In genomic region chr12:8773336-8773735, GRCm38 (mm10) we compare ENCODE assay signal across 8 mouse cellular contexts. TPM values are rescaled to one million over a fixed set of nuclear protein-coding genes. Genes with fewer than 3 reads are reported as not detected.
DNase-seq lines count a peak whose midpoint lies in the region; ATAC-seq and TF ChIP-seq lines count a peak whose summit lies in the region.

No protein-coding gene starts in this region.

- no peak for ATAC-seq in kidney, postnatal 0 days (replicated peaks; ENCODE audit: low FRiP score, low read depth)
- no peak for ATAC-seq in embryonic facial prominence, embryonic 13.5 days (ENCODE audit: insufficient number of reproducible peaks, insufficient read depth, low FRiP score, low TSS enrichment, low read depth)
- no peak for ATAC-seq in limb, embryonic 11.5 days (ENCODE audit: insufficient number of reproducible peaks, low FRiP score, low TSS enrichment, low read depth)
- no peak for ATAC-seq in neural tube, embryonic 15.5 days (ENCODE audit: low FRiP score)

- H3K9me3 ChIP-seq in kidney, postnatal 0 days (replicated peaks; ENCODE audit: low read length) = no peaks in the 10 kb centered on the region
- H3K9me3 ChIP-seq in embryonic facial prominence, embryonic 13.5 days = no peaks in the 10 kb centered on the region
- no peaks in the 10 kb centered on the region for H3K9me3 ChIP-seq in limb, embryonic 11.5 days (ENCODE audit: control insufficient read depth, low read length)
- H3K9me3 ChIP-seq in neural tube, embryonic 15.5 days (replicated peaks) = no peaks in the 10 kb centered on the region

- H3K9ac ChIP-seq in kidney, postnatal 0 days (ENCODE audit: low read depth, low read length) = no peak overlapping the region
- H3K9ac ChIP-seq in embryonic facial prominence, embryonic 13.5 days = peak overlapping the region; percentile 96
- peak overlapping the region; percentile 99 for H3K9ac ChIP-seq in limb, embryonic 11.5 days (ENCODE audit: low read length)
- H3K9ac ChIP-seq in neural tube, embryonic 15.5 days (replicated peaks) = peak overlapping the region; percentile 68; the same call in 1 of the 2 replicates

- peak overlapping the region; percentile 100 for H3K4me2 ChIP-seq in kidney, postnatal 0 days (ENCODE audit: low read length)
- H3K4me2 ChIP-seq in embryonic facial prominence, embryonic 13.5 days = peak overlapping the region; percentile 81
- H3K4me2 ChIP-seq in limb, embryonic 11.5 days (ENCODE audit: low read depth, severe bottlenecking) = peak overlapping the region; percentile 91
- peak overlapping the region; percentile 100 for H3K4me2 ChIP-seq in neural tube, embryonic 15.5 days

- peak overlapping the region; percentile 76 for H3K4me3 ChIP-seq in kidney, postnatal 0 days (replicated peaks; ENCODE audit: low read depth, low read length)
- H3K4me3 ChIP-seq in kidney, adult 2 months (ENCODE audit: insufficient read depth, low read depth, low read length) = no peak overlapping the region
- H3K4me3 ChIP-seq in embryonic facial prominence, embryonic 13.5 days = peak overlapping the region; percentile 94
- H3K4me3 ChIP-seq in limb, embryonic 11.5 days (ENCODE audit: low read depth, low read length) = peak overlapping the region; percentile 100
- peak overlapping the region; percentile 66 for H3K4me3 ChIP-seq in neural tube, embryonic 15.5 days (replicated peaks)

- 23% methylated on average over 6 of the region's 6 CpGs for WGBS in kidney, postnatal 0 days
- 76% methylated on average over 6 of the region's 6 CpGs for WGBS in kidney, adult 2 months
- 14% methylated on average over 6 of the region's 6 CpGs for WGBS in embryonic facial prominence, embryonic 13.5 days
- WGBS in limb, embryonic 11.5 days = 10% methylated on average over 6 of the region's 6 CpGs
- WGBS in neural tube, embryonic 15.5 days = 27% methylated on average over 6 of the region's 6 CpGs

- no peak for TF ChIP-seq POLR2A in kidney, adult 2 months (IDR thresholded peaks at IDR 0.05; ENCODE audit: low read depth, low read length)

- no peaks in the 10 kb centered on the region for H3K27me3 ChIP-seq in kidney, postnatal 0 days (ENCODE audit: insufficient read depth, low read length)
- H3K27me3 ChIP-seq in kidney, adult 2 months (replicated peaks; ENCODE audit: control insufficient read depth, insufficient read depth, low read length) = no peaks in the 10 kb centered on the region
- no peaks in the 10 kb centered on the region for H3K27me3 ChIP-seq in embryonic facial prominence, embryonic 13.5 days
- no peaks in the 10 kb centered on the region for H3K27me3 ChIP-seq in limb, embryonic 11.5 days (ENCODE audit: control insufficient read depth, insufficient read depth, low read length)
- no peaks in the 10 kb centered on the region for H3K27me3 ChIP-seq in neural tube, embryonic 15.5 days (replicated peaks)

- H3K4me1 ChIP-seq in kidney, postnatal 0 days (replicated peaks; ENCODE audit: insufficient read depth, low read length) = peaks cover 9% of the 10 kb centered on the region; the same call in 1 of the 2 replicates
- no peaks in the 10 kb centered on the region for H3K4me1 ChIP-seq in kidney, adult 2 months (ENCODE audit: control insufficient read depth, insufficient read depth, low read length)
- peaks cover 54% of the 10 kb centered on the region for H3K4me1 ChIP-seq in embryonic facial prominence, embryonic 13.5 days
- peaks cover 30% of the 10 kb centered on the region for H3K4me1 ChIP-seq in limb, embryonic 11.5 days (ENCODE audit: control insufficient read depth, insufficient read depth, low read length)
- peaks cover 24% of the 10 kb centered on the region for H3K4me1 ChIP-seq in neural tube, embryonic 15.5 days

- no peak overlapping the region for H3K27ac ChIP-seq in kidney, postnatal 0 days
- no peak overlapping the region for H3K27ac ChIP-seq in kidney, adult 2 months (ENCODE audit: insufficient read depth, low read depth, low read length)
- H3K27ac ChIP-seq in embryonic facial prominence, embryonic 13.5 days = peak overlapping the region; percentile 95
- H3K27ac ChIP-seq in limb, embryonic 11.5 days (replicated peaks; ENCODE audit: low read depth, low read length) = peak overlapping the region; percentile 93; the same call in 1 of the 2 replicates
- H3K27ac ChIP-seq in neural tube, embryonic 15.5 days (replicated peaks) = no peak overlapping the region

- no peak for DNase-seq in kidney, postnatal 0 days (ENCODE audit: low spot score)
- no peak for DNase-seq in kidney, adult 2 months
- DNase-seq in limb, embryonic 11.5 days (ENCODE audit: low spot score) = no peak
- DNase-seq in urinary bladder, adult 18-20 months (ENCODE audit: low spot score in 2 of 2) = no peak
- DNase-seq in cerebellum, adult 9-10 months = no peak
- DNase-seq in frontal cortex, postnatal 10 days (ENCODE audit: low spot score in 2 of 2) = no peak

- no peaks in the 10 kb centered on the region for H3K36me3 ChIP-seq in kidney, postnatal 0 days (ENCODE audit: insufficient read depth, low read length)
- H3K36me3 ChIP-seq in kidney, adult 2 months (ENCODE audit: control insufficient read depth, insufficient read depth, low read length) = no peaks in the 10 kb centered on the region
- H3K36me3 ChIP-seq in embryonic facial prominence, embryonic 13.5 days = no peaks in the 10 kb centered on the region
- H3K36me3 ChIP-seq in limb, embryonic 11.5 days (ENCODE audit: control insufficient read depth, insufficient read depth, low read length) = no peaks in the 10 kb centered on the region
- no peaks in the 10 kb centered on the region for H3K36me3 ChIP-seq in neural tube, embryonic 15.5 days

- TF ChIP-seq CTCF in kidney, postnatal 0 days (IDR thresholded peaks at IDR 0.05; ENCODE audit: low read depth) = no peak
- TF ChIP-seq CTCF in kidney, adult 2 months (conservative IDR thresholded peaks at IDR 0.05; ENCODE audit: insufficient read depth, insufficient read length, low read depth, low read length) = no peak

RNA-seq across cellular contexts. Expression of gene Sdc1, which starts 2.2 kb away (rescaled TPM):
- polyA plus RNA-seq in kidney, postnatal 0 days (2015; fragmentation: Nextera tagmentation; extraction: Ambion mirVana) = 39.0 and 41.9 TPM in 2 replicates
- 13.3 and 18.5 TPM in 2 replicates for polyA plus RNA-seq in kidney, adult 2 months (2012; rRNA removed)
- polyA plus RNA-seq in embryonic facial prominence, embryonic 13.5 days (2015; fragmentation: Nextera tagmentation; extraction: Ambion mirVana) = 208 TPM in 2 replicates
- polyA plus RNA-seq in limb, embryonic 11.5 days (2014; fragmentation: Nextera tagmentation; extraction: Ambion mirVana) = 219 and 223 TPM in 2 replicates
- polyA plus RNA-seq in neural tube, embryonic 15.5 days (2015; fragmentation: Nextera tagmentation; extraction: Ambion mirVana) = 15.0 and 26.1 TPM in 2 replicates

Comparison
In these comparisons a context has a peak if more than half of its experiments do, and no peak if none do; other contexts are left out.
1. H3K27ac ChIP-seq: peak in embryonic facial prominence, embryonic 13.5 days (single experiment) and limb, embryonic 11.5 days (single experiment); none in kidney, postnatal 0 days (single experiment), kidney, adult 2 months (single experiment) and neural tube, embryonic 15.5 days (single experiment).
2. Peak in every context shown above with its lines, with median percentiles within 50 percentile points of each other: H3K4me2 ChIP-seq.